Mouse (Mus musculus) liver, embryonic 14.5 days (tissue): ENCODE data around the gene Scn11a. TPM values are rescaled to one million over a fixed set of nuclear protein-coding genes. Genes with fewer than 3 reads are reported as not detected.

Experiments used
- ATAC-seq: fragments of 200-750 bp; cut with Nextera tagmentation; 2 replicates; pipeline ENCODE4 v1.8.0; 2017; ENCODE audit warnings: moderate number of reproducible peaks, mild to moderate bottlenecking, moderate library complexity; ENCODE audit not compliant: insufficient read depth
- DNase-seq, 3 experiments: peaks; one replicate each; pipeline ENCODE4 v3.0.0-alpha.2; 2012 to 2013; ENCODE audit warnings: low read depth in 3 of 3, low spot score in 3 of 3
- H3K27ac ChIP-seq: fragments of 300-500 bp; sonication (generic); 2 replicates; pipeline ENCODE4 v1.5.1; 2014; ENCODE audit warnings: moderate library complexity, mild to moderate bottlenecking, control low read depth, inconsistent platforms
- H3K27me3 ChIP-seq: fragments of 300-500 bp; sonication (generic); 2 replicates; pipeline ENCODE4 v1.6.1; 2014; ENCODE audit warnings: mild to moderate bottlenecking, low read length, moderate library complexity; ENCODE audit not compliant: control insufficient read depth, insufficient read depth
- H3K36me3 ChIP-seq: fragments of 300-500 bp; sonication (generic); replicated peaks from 2 replicates; pipeline ENCODE4 v1.6.1; 2014; ENCODE audit warnings: low read depth; ENCODE audit not compliant: control insufficient read depth, insufficient read depth
- H3K4me1 ChIP-seq, 2 experiments: fragments of 200-500 bp in 1 of 2; fragments of 300-500 bp in 1 of 2; sonication (generic) in 1 of 2; replicated peaks; 2 replicates each; pipeline ENCODE4 v1.6.1; 2012 to 2014; ENCODE audit warnings: antibody characterized with exemption in 1 of 2, inconsistent platforms in 1 of 2, low read length in 1 of 2; ENCODE audit not compliant: control insufficient read depth in 2 of 2, insufficient read depth in 2 of 2
- H3K4me2 ChIP-seq: fragments of 300-500 bp; sonication (generic); 2 replicates; pipeline ENCODE4 v1.6.1; 2014; ENCODE audit warnings: low read depth, mild to moderate bottlenecking, control low read depth, moderate library complexity
- H3K4me3 ChIP-seq, 2 experiments: fragments of 200-500 bp in 1 of 2; fragments of 300-500 bp in 1 of 2; sonication (generic) in 1 of 2; 2 replicates each; pipeline ENCODE4 v1.5.1; 2012 to 2014; ENCODE audit warnings: low read depth in 2 of 2, low read length in 2 of 2, mild to moderate bottlenecking in 2 of 2, control low read depth in 1 of 2, inconsistent platforms in 1 of 2, moderate library complexity in 1 of 2; ENCODE audit not compliant: insufficient read depth in 1 of 2
- H3K9ac ChIP-seq: fragments of 300-500 bp; sonication (generic); replicated peaks from 2 replicates; pipeline ENCODE4 v1.6.1; 2014; ENCODE audit warnings: mild to moderate bottlenecking, control low read depth, moderate library complexity
- H3K9me3 ChIP-seq: fragments of 300-500 bp; sonication (generic); 2 replicates; pipeline ENCODE4 v1.6.1; 2016; ENCODE audit warnings: low read length, mixed read lengths; ENCODE audit not compliant: control insufficient read depth
- CTCF ChIP-seq: IDR thresholded peaks from 2 replicates; pipeline ENCODE4 v1.5.1; 2016; ENCODE audit warnings: antibody characterized with exemption, low read depth, control low read depth
- EP300 ChIP-seq: IDR thresholded peaks from 2 replicates; pipeline ENCODE4 v1.6.1; 2016; ENCODE audit warnings: antibody characterized with exemption, low read depth
- WGBS: fragments of 180-500 bp; shearing (Covaris S2); extraction: QIAGEN DNeasy Blood & Tissue Kit; methylation state at CpG from one replicate; pipeline ENCODE4 v1.1.7; 2014; ENCODE audit not compliant: insufficient replicate concordance; 5-methylcytosine and 5-hydroxymethylcytosine counted together
- polyA plus RNA-seq, 2 experiments: library from polyadenylated mRNA; depleted of rRNA in 1 of 2; stranded (reverse) in 1 of 2; unstranded in 1 of 2; fragments of >200 nt; fragmentation: Nextera tagmentation in 1 of 2; extraction: Ambion mirVana in 1 of 2; gene quantifications; 2 replicates each; pipeline versions ENCODE4 v1.2.1 to v1.2.3; 2012 to 2014

Scn11a gene
- polyA plus RNA-seq (2012; rRNA removed) (0.01 TPM in 1 of 2 replicates, not detected in the other), polyA plus RNA-seq (2014; fragmentation: Nextera tagmentation; extraction: Ambion mirVana) (not detected in 2 replicates)

GRCm38 (mm10) chr9:119825297-119825696, at the start of gene Scn11a:
Gene Scn11a (minus strand): TSS chr9:119825456.
- TF ChIP-seq EP300: no peak
- no peak for TF ChIP-seq CTCF
- no peaks in the 10 kb centered on the region for H3K4me1 ChIP-seq
- H3K27ac ChIP-seq: no peak within 1 kb of the TSS
- H3K4me3 ChIP-seq: no peak within 1 kb of the TSS
- no peaks in the 10 kb centered on the region for H3K36me3 ChIP-seq
- ATAC-seq (no peak), DNase-seq (no peak)
- H3K4me2 ChIP-seq: no peak within 1 kb of the TSS
- no peaks in the 10 kb centered on the region for H3K27me3 ChIP-seq
- WGBS: 31% methylated on average over 4 of the region's 4 CpGs
- no peak within 1 kb of the TSS for H3K9ac ChIP-seq
- H3K9me3 ChIP-seq: no peaks in the 10 kb centered on the region

GRCm38 (mm10) chr9:119854170-119854569, 28.9 kb upstream of the Scn11a start:
- 58% methylated on average over 8 of the region's 8 CpGs for WGBS
- no peak for ATAC-seq
- H3K36me3 ChIP-seq: no peaks in the 10 kb centered on the region

DNA sequence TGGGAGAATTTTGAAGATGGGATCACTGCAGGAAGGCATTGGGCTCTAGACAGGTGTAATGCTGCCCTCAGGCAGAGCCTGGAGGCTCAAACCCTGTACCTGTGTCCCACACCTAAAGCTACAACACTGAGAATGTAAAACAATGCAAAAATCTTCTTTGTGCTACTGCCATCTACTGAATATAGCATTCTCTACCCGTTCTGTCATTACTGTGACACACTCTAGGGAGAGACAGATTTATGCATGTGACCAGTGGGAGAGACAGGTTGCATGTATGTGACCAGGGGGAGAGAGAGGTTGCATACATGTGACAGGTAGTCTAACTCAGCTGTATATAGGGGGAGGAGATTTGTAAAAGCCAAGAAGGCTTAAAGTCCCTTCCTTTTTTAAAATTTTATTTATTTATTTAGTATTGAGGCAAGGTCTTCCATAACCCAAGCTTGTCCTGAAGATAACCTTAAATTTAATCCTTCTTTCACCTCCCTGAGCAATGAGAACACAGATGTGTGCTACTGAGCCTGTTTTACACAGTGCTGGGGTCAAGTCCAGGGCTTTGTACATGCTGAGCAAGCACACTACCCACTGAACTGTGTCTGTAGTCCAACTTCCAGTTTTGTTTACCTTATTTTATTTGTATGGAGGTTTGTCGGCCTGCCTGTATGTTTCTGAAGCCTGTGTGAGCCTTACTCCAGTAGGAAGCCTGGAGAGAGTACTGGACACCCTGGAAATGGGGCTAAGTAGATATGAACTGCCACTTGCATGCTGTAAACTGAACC, 28.0 kb upstream of the Scn11a start:
- WGBS: 61% methylated on average over 2 of the region's 2 CpGs
- no peak for DNase-seq
- TF ChIP-seq EP300: no peak
- no peak for TF ChIP-seq CTCF
- Histone ChIP-seq H3K27ac (no peak overlapping the region), H3K9ac (no peak overlapping the region), H3K4me3 (no peak overlapping the region), H3K27me3 (no peaks in the 10 kb centered on the region), H3K4me2 (no peak overlapping the region), H3K4me1 (peaks cover 0 to 2% of the 10 kb centered on the region in 2 experiments; a peak in 1 of 4 replicates), H3K36me3 (no peaks in the 10 kb centered on the region), H3K9me3 (no peaks in the 10 kb centered on the region)
- no peak for ATAC-seq

More at GRCm38 (mm10) chr9:119854170-119854569, 28.9 kb upstream of the Scn11a start:
- no peak overlapping the region for H3K27ac ChIP-seq
- no peak overlapping the region for H3K4me2 ChIP-seq
- H3K9ac ChIP-seq: no peak overlapping the region
- no peak overlapping the region for H3K4me3 ChIP-seq
- H3K4me1 ChIP-seq: peaks cover 0 to 2% of the 10 kb centered on the region in 2 experiments; a peak in 1 of 4 replicates
- DNase-seq: no peak
- no peak for TF ChIP-seq CTCF
- TF ChIP-seq EP300: no peak
- H3K9me3 ChIP-seq: no peaks in the 10 kb centered on the region
- H3K27me3 ChIP-seq: no peaks in the 10 kb centered on the region

DNA sequence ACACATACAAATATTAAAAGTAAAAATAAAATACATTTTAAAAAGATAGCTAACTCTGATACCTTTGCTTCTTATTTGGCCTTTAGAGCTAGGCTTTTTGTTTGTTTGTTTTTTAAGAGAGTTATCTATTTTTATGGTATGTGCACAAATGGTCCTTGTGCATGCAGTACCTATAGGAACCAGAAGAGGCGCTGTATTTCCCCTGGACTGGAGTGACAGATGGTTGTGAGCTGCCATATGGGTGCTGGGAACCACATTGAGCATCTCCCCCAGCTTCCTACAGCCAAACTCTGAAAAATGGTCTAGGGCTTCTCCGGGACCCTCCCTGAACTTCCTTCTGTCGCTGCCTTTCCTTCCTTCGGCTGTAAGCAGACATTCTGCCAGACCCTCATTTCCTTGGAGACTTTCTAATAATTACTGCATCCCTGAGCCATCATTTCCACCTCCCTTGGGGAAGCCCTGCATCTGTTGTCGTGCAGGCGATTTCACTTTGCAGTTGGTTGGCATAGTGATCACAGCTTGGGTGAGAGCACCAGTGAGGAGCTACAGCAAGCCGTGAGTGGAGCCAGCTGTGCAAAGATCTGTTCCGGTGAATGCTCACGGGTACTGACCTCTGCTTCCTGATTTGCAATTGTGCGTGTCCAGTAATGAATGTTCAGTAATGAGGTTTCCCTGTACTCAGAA, 27.2 kb upstream of the Scn11a start:
- Histone ChIP-seq H3K4me1 (peaks cover 0 to 2% of the 10 kb centered on the region in 2 experiments; a peak in 1 of 4 replicates), H3K4me2 (no peak overlapping the region), H3K4me3 (no peak overlapping the region), H3K27me3 (no peaks in the 10 kb centered on the region), H3K9me3 (no peaks in the 10 kb centered on the region), H3K9ac (no peak overlapping the region), H3K36me3 (no peaks in the 10 kb centered on the region), H3K27ac (no peak overlapping the region)
- WGBS: 63% methylated on average over 10 of the region's 10 CpGs
- ATAC-seq: no peak
- DNase-seq: no peak
- TF ChIP-seq CTCF (peak; percentile 32; the same call in 1 of the 2 replicates), EP300 (no peak)

DNA sequence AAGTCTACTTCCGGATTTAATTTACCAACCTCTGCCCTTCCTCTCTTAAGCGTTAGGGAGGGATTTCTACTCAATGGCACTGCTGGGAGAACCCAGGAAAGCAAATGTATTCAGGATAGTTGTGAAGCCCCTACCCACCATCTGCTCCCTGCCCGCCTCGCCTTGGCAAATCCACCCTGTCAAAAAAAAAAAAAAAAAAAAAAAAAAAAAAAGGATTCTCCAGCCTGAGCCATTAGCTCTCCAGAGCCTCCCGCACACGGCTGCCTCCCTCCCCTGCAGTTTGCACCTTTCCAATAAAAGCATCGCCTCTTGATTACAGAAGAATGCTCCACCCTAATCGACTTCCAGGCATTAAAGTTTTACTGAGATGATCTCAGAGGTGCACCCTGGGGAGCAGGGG, 24.0 kb upstream of the Scn11a start:
- no peak for DNase-seq
- TF ChIP-seq EP300: no peak
- TF ChIP-seq CTCF: no peak
- no peaks in the 10 kb centered on the region for H3K27me3 ChIP-seq
- H3K36me3 ChIP-seq: no peaks in the 10 kb centered on the region
- no peak overlapping the region for H3K4me3 ChIP-seq
- no peak overlapping the region for H3K9ac ChIP-seq
- no peak overlapping the region for H3K4me2 ChIP-seq
- 22% methylated on average over 8 of the region's 8 CpGs for WGBS
- no peak overlapping the region for H3K27ac ChIP-seq
- peaks cover 0 to 2% of the 10 kb centered on the region in 2 experiments; a peak in 1 of 4 replicates for H3K4me1 ChIP-seq
- no peaks in the 10 kb centered on the region for H3K9me3 ChIP-seq
- ATAC-seq: no peak
